In genomic region chr17:26848236-26848635, GRCm38 (mm10) we compare ENCODE assay signal across 29 mouse cellular contexts. TPM values are rescaled to one million over a fixed set of nuclear protein-coding genes. Genes with fewer than 3 reads are reported as not detected.
A peak's percentile ranks its signal among the peaks of the same experiment; 100 is the strongest.
DNase-seq lines count a peak whose midpoint lies in the region; ATAC-seq and TF ChIP-seq lines count a peak whose summit lies in the region.
"Had no signal": no experiment of that assay in that cellular context is flagged by ENCODE, and none has a peak within 500 bp of the region (broad histone marks: within the 10 kb centered on the region; RNA-seq: fewer than 3 reads in every experiment).

No protein-coding gene starts in this region.

- no peak for TF ChIP-seq CTCF in heart, adult 2 months (IDR thresholded peaks at IDR 0.05)
- TF ChIP-seq CTCF in midbrain, postnatal 0 days (IDR thresholded peaks at IDR 0.05) = no peak

- peak; percentile 8 to 37 for DNase-seq in heart, adult 2 months
- no peak for DNase-seq in heart, adult 8-10 months (ENCODE audit: low spot score)
- peak; percentile 27 for DNase-seq in midbrain, embryonic 10.5 days (ENCODE audit: low spot score)
- DNase-seq in midbrain, postnatal 0 days (ENCODE audit: low spot score) = no peak
- DNase-seq in ZHBTc4 (ENCODE audit: low read depth, low spot score) (peak; percentile 29), liver (no peak)
- DNase-seq in heart, postnatal 10 days = peak; percentile 44 to 45
- DNase-seq: adrenal gland, adult 8-10 months; B cell, adult 2 months; cerebellum, adult 18-20 months; cerebellum, postnatal 14 days; gastrocnemius, postnatal 14 days; kidney, adult 2 months; layer of hippocampus, adult 9-11 months; lung, postnatal 4 days had no signal

- no peak for TF ChIP-seq EP300 in heart, adult 2 months (IDR thresholded peaks at IDR 0.05; ENCODE audit: insufficient read depth, low read depth, low read length)

- H3K4me1 ChIP-seq in heart, adult 2 months (ENCODE audit: control insufficient read depth, insufficient read depth, low read length) = no peaks in the 10 kb centered on the region
- peaks cover 23% of the 10 kb centered on the region for H3K4me1 ChIP-seq in midbrain, embryonic 10.5 days
- 0 out of 2 replicates have a peak, but pooled peaks cover 3% of the 10 kb centered on the region for H3K4me1 ChIP-seq in midbrain, postnatal 0 days (ENCODE audit: insufficient read depth, low read length)

- peaks cover 11% of the 10 kb centered on the region for H3K27me3 ChIP-seq in heart, adult 2 months (ENCODE audit: control insufficient read depth, insufficient read depth, low read length)
- peaks cover 98% of the 10 kb centered on the region for H3K27me3 ChIP-seq in midbrain, embryonic 10.5 days (ENCODE audit: low read depth, poor library complexity, severe bottlenecking)
- peaks cover 69% of the 10 kb centered on the region for H3K27me3 ChIP-seq in midbrain, postnatal 0 days (ENCODE audit: insufficient read depth, low read length)

- no peaks in the 10 kb centered on the region for H3K79me2 ChIP-seq in heart, adult 2 months (replicated peaks; ENCODE audit: control insufficient read depth, insufficient read depth, low read length)

- 4% methylated on average over 6 of the region's 6 CpGs for WGBS in heart, adult 2 months
- WGBS in midbrain, embryonic 10.5 days = 3% methylated on average over 6 of the region's 6 CpGs
- WGBS in midbrain, postnatal 0 days = 4% methylated on average over 6 of the region's 6 CpGs

- TF ChIP-seq POLR2A in heart, adult 2 months (IDR thresholded peaks at IDR 0.05; ENCODE audit: insufficient read depth, low read depth, low read length) = no peak

- intact Hi-C loops in heart, adult 2 months (cut with DNase I) = no loop called here
- intact Hi-C loops in heart, postnatal 10 days (cut with DNase I) = no loop called here

- no peaks in the 10 kb centered on the region for H3K9me3 ChIP-seq in midbrain, embryonic 10.5 days (replicated peaks)
- H3K9me3 ChIP-seq in midbrain, postnatal 0 days (ENCODE audit: low read length) = no peaks in the 10 kb centered on the region
- H3K9me3 ChIP-seq: embryonic facial prominence, embryonic 15.5 days; forebrain, embryonic 15.5 days; hindbrain, embryonic 13.5 days; limb, embryonic 15.5 days; neural tube, embryonic 15.5 days had no signal

- H3K27ac ChIP-seq in heart, adult 2 months = peak overlapping the region; percentile 74
- H3K27ac ChIP-seq in midbrain, embryonic 10.5 days (replicated peaks) = no peak overlapping the region
- H3K27ac ChIP-seq in midbrain, postnatal 0 days (ENCODE audit: low read depth, low read length) = no peak overlapping the region
- H3K27ac ChIP-seq: embryonic facial prominence, embryonic 15.5 days; forebrain, embryonic 15.5 days; hindbrain, embryonic 13.5 days; kidney, postnatal 0 days; limb, embryonic 15.5 days; neural tube, embryonic 15.5 days had no signal

- ATAC-seq in midbrain, postnatal 0 days (ENCODE audit: low FRiP score) = no peak
- ATAC-seq: activated CD4-positive, CD25-positive, alpha-beta regulatory T cell, adult 4 months; forebrain, embryonic 15.5 days; inflammation-experienced regulatory T-cells, adult 6 months had no signal

- peak overlapping the region; percentile 9 for H3K9ac ChIP-seq in heart, adult 2 months (ENCODE audit: low read depth, low read length)
- H3K9ac ChIP-seq in midbrain, postnatal 0 days (replicated peaks; ENCODE audit: low read length, poor library complexity, severe bottlenecking) = no peak overlapping the region
- H3K9ac ChIP-seq: embryonic facial prominence, embryonic 15.5 days; forebrain, embryonic 15.5 days; hindbrain, embryonic 13.5 days; limb, embryonic 15.5 days; neural tube, embryonic 15.5 days had no signal

- H3K4me2 ChIP-seq in midbrain, postnatal 0 days (ENCODE audit: low read depth, low read length, poor library complexity, severe bottlenecking) = no peak overlapping the region
- H3K4me2 ChIP-seq: embryonic facial prominence, embryonic 15.5 days; forebrain, embryonic 15.5 days; hindbrain, embryonic 13.5 days; limb, embryonic 15.5 days; neural tube, embryonic 15.5 days had no signal

- H3K36me3 ChIP-seq in heart, adult 2 months (ENCODE audit: control insufficient read depth, insufficient read depth, low read length) = no peaks in the 10 kb centered on the region
- H3K36me3 ChIP-seq in midbrain, embryonic 10.5 days = no peaks in the 10 kb centered on the region
- H3K36me3 ChIP-seq in midbrain, postnatal 0 days (ENCODE audit: insufficient read depth, low read length) = no peaks in the 10 kb centered on the region
- H3K36me3 ChIP-seq: embryonic facial prominence, embryonic 15.5 days; forebrain, embryonic 15.5 days; hindbrain, embryonic 13.5 days; limb, embryonic 15.5 days; neural tube, embryonic 15.5 days had no signal

- H3K4me3 ChIP-seq in heart, adult 2 months = peak overlapping the region; percentile 23
- no peak overlapping the region for H3K4me3 ChIP-seq in midbrain, embryonic 10.5 days
- H3K4me3 ChIP-seq in midbrain, postnatal 0 days (ENCODE audit: low read depth, low read length) = no peak overlapping the region
- H3K4me3 ChIP-seq: embryonic facial prominence, embryonic 15.5 days; forebrain, embryonic 15.5 days; hindbrain, embryonic 13.5 days; limb, embryonic 15.5 days; neural tube, embryonic 15.5 days had no signal

RNA-seq across cellular contexts. Expression of gene Nkx2-5, which starts 3.4 kb away (rescaled TPM):
- total RNA-seq in heart, adult 2 months (2021) = 10 to 100 TPM; 87.1 to 96.3 TPM
- polyA plus RNA-seq in heart, adult 2 months (2012; rRNA removed) = 72.6 and 104 TPM in 2 replicates
- 10 to 100 TPM; 75.8 to 81.5 (median 79.7) TPM for total RNA-seq in heart, adult 8-10 months (2022)
- polyA plus RNA-seq in midbrain, embryonic 10.5 days (2016; fragmentation: Nextera tagmentation; extraction: Ambion mirVana) = not detected in 2 replicates
- total RNA-seq in midbrain, postnatal 0 days (2014; rRNA removed) = not detected in 2 replicates
- not detected in 2 replicates for polyA plus RNA-seq in midbrain, postnatal 0 days (2015; fragmentation: Nextera tagmentation; extraction: Ambion mirVana)
- 10 to 100 TPM; 77.5 to 93.1 TPM for total RNA-seq in heart, postnatal 10 days (2021)
- total RNA-seq: adrenal gland, adult 8-10 months; gastrocnemius, postnatal 14 days; left cerebral cortex, adult 18-20 months; left cerebral cortex, postnatal 36 days; megakaryocyte-erythroid progenitor cell, adult 5-6 weeks; MEL had no signal
- polyA plus RNA-seq: activated CD4-positive, CD25-positive, alpha-beta regulatory T cell, adult 4 months; forebrain, embryonic 15.5 days; inflammation-experienced regulatory T-cells, adult 6 months; kidney, adult 2 months; kidney, postnatal 0 days; large intestine, adult 2 months; limb, embryonic 15.5 days; liver, embryonic 16.5 days; neural tube, embryonic 15.5 days had no signal

Comparison
In these comparisons a context has a peak if more than half of its experiments do, and no peak if none do; other contexts are left out.
1. DNase-seq: peak in heart, adult 2 months (2 of 2), midbrain, embryonic 10.5 days (single experiment), ZHBTc4 (single experiment) and heart, postnatal 10 days (2 of 2); none in heart, adult 8-10 months (single experiment), midbrain, postnatal 0 days (single experiment) and liver (single experiment).
2. RNA of gene Nkx2-5, which starts 3.4 kb away (total RNA-seq): 87.1 to 96.3 TPM in heart, adult 2 months, 77.5 to 93.1 TPM in heart, postnatal 10 days and 75.8 to 81.5 TPM in heart, adult 8-10 months; not detected in midbrain, postnatal 0 days; every median in the first group is over 10 times any median in the second.